Mouse (Mus musculus) limb, embryonic 10.5 days (tissue): ENCODE measurements around the gene Il9r. TPM values are rescaled to one million over a fixed set of nuclear protein-coding genes. Genes with fewer than 3 reads are reported as not detected.
A peak's percentile ranks its signal among the peaks of the same experiment; 100 is the strongest.

Experiments
- DNase-seq: peaks from one replicate; pipeline ENCODE4 v3.0.0-alpha.2; 2017; ENCODE audit warnings: low spot score
- H3K27ac ChIP-seq: fragments of 300-500 bp; sonication (generic); 2 replicates; pipeline ENCODE4 v1.5.1; 2016; ENCODE audit warnings: mild to moderate bottlenecking
- H3K27me3 ChIP-seq: fragments of 300-500 bp; sonication (generic); 2 replicates; pipeline ENCODE4 v1.6.1; 2016; ENCODE audit warnings: low read depth, mild to moderate bottlenecking; ENCODE audit not compliant: poor library complexity, severe bottlenecking
- H3K36me3 ChIP-seq: fragments of 300-500 bp; sonication (generic); 2 replicates; pipeline ENCODE4 v1.6.1; 2016; ENCODE audit warnings: mild to moderate bottlenecking, moderate library complexity
- H3K4me1 ChIP-seq: fragments of 300-500 bp; sonication (generic); 2 replicates; pipeline ENCODE4 v1.6.1; 2016
- H3K4me3 ChIP-seq: fragments of 300-500 bp; sonication (generic); 2 replicates; pipeline ENCODE4 v1.5.1; 2016; ENCODE audit warnings: mild to moderate bottlenecking, moderate library complexity
- H3K9me3 ChIP-seq: fragments of 300-500 bp; sonication (generic); replicated peaks from 2 replicates; pipeline ENCODE4 v1.6.1; 2016; ENCODE audit warnings: mild to moderate bottlenecking
- WGBS: fragments of 180-500 bp; shearing (Covaris S2); methylation state at CpG from one replicate; pipeline ENCODE4 v1.1.7; 2016; 5-methylcytosine and 5-hydroxymethylcytosine counted together
- polyA plus RNA-seq: library from polyadenylated mRNA; unstranded; fragments of >200 nt; fragmentation: Nextera tagmentation; extraction: Ambion mirVana; gene quantifications from 2 replicates; pipeline ENCODE4 v1.2.1, GENCODE M21; 2016

Gene Il9r
- polyA plus RNA-seq, 1 experiment from 2014 or later: not detected

- Histone ChIP-seq H3K27me3 (no peaks in the 10 kb centered on the region), H3K9me3 (no peaks in the 10 kb centered on the region), H3K36me3 (peaks cover 96% of the 10 kb centered on the region), H3K27ac (no peak overlapping the region), H3K4me1 (peaks cover 6% of the 10 kb centered on the region), H3K4me3 (no peak overlapping the region)
- DNase-seq: no peak
- 81% methylated on average over 2 of the region's 2 CpGs for WGBS
Observed at GRCm38 (mm10) chr11:32236132-32236531, 36.1 kb upstream of the Il9r start.

- peaks cover 96% of the 10 kb centered on the region for H3K36me3 ChIP-seq
- WGBS: 67% methylated on average over 3 of the region's 3 CpGs
- DNase-seq: no peak
Observed at GRCm38 (mm10) chr11:32235646-32236045, 35.6 kb upstream of the Il9r start.

GRCm38 (mm10) chr11:32234816-32235485 is 34.9 kb upstream of the Il9r start:
- WGBS: 91% methylated on average over 6 of the region's 6 CpGs
- Histone ChIP-seq H3K4me1 (peaks cover 6% of the 10 kb centered on the region), H3K27ac (no peak overlapping the region), H3K27me3 (no peaks in the 10 kb centered on the region), H3K4me3 (no peak overlapping the region), H3K9me3 (no peaks in the 10 kb centered on the region), H3K36me3 (peaks cover 96% of the 10 kb centered on the region)
- no peak for DNase-seq

More at GRCm38 (mm10) chr11:32235646-32236045, 35.6 kb upstream of the Il9r start:
- peaks cover 6% of the 10 kb centered on the region for H3K4me1 ChIP-seq
- no peak overlapping the region for H3K4me3 ChIP-seq
- no peak overlapping the region for H3K27ac ChIP-seq
- no peaks in the 10 kb centered on the region for H3K9me3 ChIP-seq
- no peaks in the 10 kb centered on the region for H3K27me3 ChIP-seq

DNA sequence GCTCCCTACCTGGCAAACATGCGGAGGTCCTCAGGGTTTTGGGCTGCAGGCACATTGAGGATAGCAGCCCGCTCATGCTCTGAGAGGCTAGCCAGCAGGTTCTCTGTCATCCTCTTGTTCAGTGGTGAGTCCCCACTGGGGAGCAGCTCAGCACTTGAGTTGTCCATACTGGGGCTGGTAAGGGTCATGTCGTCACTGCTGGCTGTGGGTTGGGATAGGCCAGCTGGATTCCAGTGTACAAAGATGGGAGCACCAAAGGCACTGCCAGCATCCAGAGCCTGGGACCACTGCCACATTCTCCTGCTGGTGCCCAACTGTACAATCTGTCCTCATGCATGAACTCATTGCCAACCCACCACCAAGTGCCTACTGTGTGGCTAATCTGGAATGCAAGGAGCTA is 33.8 kb upstream of the Il9r start:
- Histone ChIP-seq H3K27ac (no peak overlapping the region), H3K4me3 (no peak overlapping the region), H3K27me3 (no peaks in the 10 kb centered on the region), H3K4me1 (peaks cover 6% of the 10 kb centered on the region), H3K9me3 (no peaks in the 10 kb centered on the region), H3K36me3 (peaks cover 98% of the 10 kb centered on the region)
- WGBS: 94% methylated on average over 3 of the region's 3 CpGs
- no peak for DNase-seq

GRCm38 (mm10) chr11:32232848-32233247 is 32.8 kb upstream of the Il9r start:
- Histone ChIP-seq H3K27me3 (no peaks in the 10 kb centered on the region), H3K36me3 (peaks cover 99% of the 10 kb centered on the region), H3K4me1 (peaks cover 7% of the 10 kb centered on the region), H3K9me3 (no peaks in the 10 kb centered on the region), H3K4me3 (no peak overlapping the region), H3K27ac (no peak overlapping the region)
- 85% methylated on average over 10 of the region's 10 CpGs for WGBS
- no peak for DNase-seq

DNA sequence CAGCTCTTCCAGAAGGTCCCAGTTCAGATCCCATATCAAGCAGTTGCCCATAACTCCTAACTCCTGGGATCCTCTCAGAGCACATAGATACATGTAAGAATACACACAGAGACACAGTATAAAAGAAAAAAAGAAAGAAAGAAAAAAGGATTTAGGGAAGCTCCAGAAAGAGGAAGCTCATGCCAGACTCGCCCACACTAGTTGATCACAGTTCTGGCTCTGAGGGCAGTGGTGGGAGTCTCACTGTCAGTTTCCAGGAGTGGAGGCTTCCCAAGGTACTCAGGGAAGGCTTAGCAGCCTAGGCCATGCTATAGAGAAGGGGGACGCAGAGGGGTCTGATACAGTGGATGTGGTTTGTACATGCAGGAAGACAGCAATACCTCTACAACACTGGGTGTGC is 31.0 kb upstream of the Il9r start:
- peaks cover 83% of the 10 kb centered on the region for H3K36me3 ChIP-seq
- no peaks in the 10 kb centered on the region for H3K27me3 ChIP-seq
- no peaks in the 10 kb centered on the region for H3K9me3 ChIP-seq
- H3K27ac ChIP-seq: no peak overlapping the region
- peaks cover 21% of the 10 kb centered on the region for H3K4me1 ChIP-seq
- DNase-seq: no peak
- 91% methylated on average over 2 of the region's 2 CpGs for WGBS
- H3K4me3 ChIP-seq: no peak overlapping the region

DNA sequence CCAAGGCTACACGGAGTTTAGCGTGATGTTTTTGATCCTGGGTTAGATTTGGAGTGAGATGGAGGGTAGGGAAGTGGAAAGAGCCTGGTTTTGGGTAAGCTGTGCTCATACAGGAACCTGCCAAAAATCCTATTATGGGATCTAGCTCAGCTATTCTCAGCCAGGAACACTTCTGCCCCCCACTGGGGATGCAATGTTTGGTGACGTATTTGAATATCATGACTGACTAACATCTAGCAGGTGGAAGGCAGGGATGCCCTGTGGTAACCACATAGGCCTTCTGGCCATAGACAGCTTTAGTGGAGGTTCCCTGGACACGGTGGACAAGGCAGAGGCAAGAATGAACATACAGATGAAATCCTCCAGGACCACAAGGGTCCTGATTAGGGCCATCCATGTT is 30.1 kb upstream of the Il9r start:
- DNase-seq: no peak
- peaks cover 74% of the 10 kb centered on the region for H3K36me3 ChIP-seq
- WGBS: 87% methylated on average over 4 of the region's 4 CpGs
- H3K9me3 ChIP-seq: no peaks in the 10 kb centered on the region
- no peak overlapping the region for H3K27ac ChIP-seq
- H3K4me1 ChIP-seq: peaks cover 30% of the 10 kb centered on the region
- no peak overlapping the region for H3K4me3 ChIP-seq
- H3K27me3 ChIP-seq: no peaks in the 10 kb centered on the region

DNA sequence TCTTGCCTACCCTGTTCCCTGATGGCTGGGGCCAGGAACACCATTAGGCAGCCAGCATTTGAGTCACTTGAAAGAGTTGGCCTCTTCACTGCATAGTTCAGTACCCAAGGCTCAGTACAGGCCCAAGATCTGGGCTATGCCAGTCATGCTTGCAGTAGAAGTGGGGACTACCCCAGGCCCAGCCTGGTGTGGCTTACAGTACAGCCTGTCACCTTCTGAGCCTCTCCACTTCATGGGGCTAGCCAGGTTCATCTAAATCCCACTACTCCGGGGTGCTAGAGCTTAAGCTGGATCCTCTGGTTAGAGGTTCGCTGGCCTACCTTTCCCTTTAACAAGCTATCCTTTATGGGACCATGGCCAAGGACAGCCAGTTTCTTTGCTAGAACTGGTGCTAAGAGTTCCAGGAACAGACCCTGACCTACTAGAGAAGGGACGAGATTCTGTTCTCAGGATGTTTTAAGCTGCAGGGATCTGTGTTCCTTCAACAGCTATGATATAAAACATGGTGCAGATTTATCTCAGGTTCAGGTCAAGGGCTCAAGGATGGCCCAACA is 28.3 kb upstream of the Il9r start:
- DNase-seq: no peak
- no peak overlapping the region for H3K4me3 ChIP-seq
- peaks cover 55% of the 10 kb centered on the region for H3K36me3 ChIP-seq
- H3K27ac ChIP-seq: no peak overlapping the region
- WGBS: 92% methylated on average over 3 of the region's 3 CpGs
- no peaks in the 10 kb centered on the region for H3K9me3 ChIP-seq
- H3K4me1 ChIP-seq: peaks cover 44% of the 10 kb centered on the region
- 0 out of 2 replicates have a peak, but pooled peaks cover 7% of the 10 kb centered on the region for H3K27me3 ChIP-seq

- Histone ChIP-seq H3K27ac (peak overlapping the region; percentile 96; the same call in 1 of the 2 replicates), H3K4me3 (peak overlapping the region; percentile 70; the same call in 1 of the 2 replicates), H3K9me3 (no peaks in the 10 kb centered on the region), H3K36me3 (peaks cover 47% of the 10 kb centered on the region), H3K27me3 (peaks cover 13% of the 10 kb centered on the region; the same call in 1 of the 2 replicates), H3K4me1 (peaks cover 46% of the 10 kb centered on the region)
- WGBS: 91% methylated on average over 9 of the region's 9 CpGs
- no peak for DNase-seq
Observed at GRCm38 (mm10) chr11:32227555-32227954, 27.5 kb upstream of the Il9r start.

DNA sequence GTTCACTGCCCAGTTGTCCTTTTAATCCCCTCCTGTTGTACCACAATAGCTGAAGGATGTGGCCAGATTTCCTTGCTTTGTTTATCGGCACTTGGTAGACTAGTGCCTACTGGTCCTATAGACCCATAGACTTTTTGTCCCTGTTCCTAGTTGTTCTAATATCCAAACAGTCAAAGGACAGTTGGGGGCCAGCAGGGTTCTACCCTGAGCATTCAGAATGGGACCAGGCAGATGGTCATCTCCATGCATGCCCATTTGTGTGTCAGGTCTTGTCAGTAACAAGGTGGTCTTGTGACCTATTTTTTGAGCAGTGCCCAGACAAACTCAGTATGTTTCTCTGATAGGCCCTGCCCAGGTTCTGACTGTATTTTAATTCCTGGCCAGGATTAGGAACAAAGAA is 27.0 kb upstream of the Il9r start:
- peaks cover 51% of the 10 kb centered on the region for H3K4me1 ChIP-seq
- H3K9me3 ChIP-seq: no peaks in the 10 kb centered on the region
- H3K4me3 ChIP-seq: peak overlapping the region; percentile 70
- H3K27me3 ChIP-seq: peaks cover 13% of the 10 kb centered on the region; the same call in 1 of the 2 replicates
- no peak for DNase-seq
- H3K27ac ChIP-seq: peak overlapping the region; percentile 96
- WGBS: 71% methylated on average over 1 of the region's 1 CpGs
- H3K36me3 ChIP-seq: peaks cover 42% of the 10 kb centered on the region

DNA sequence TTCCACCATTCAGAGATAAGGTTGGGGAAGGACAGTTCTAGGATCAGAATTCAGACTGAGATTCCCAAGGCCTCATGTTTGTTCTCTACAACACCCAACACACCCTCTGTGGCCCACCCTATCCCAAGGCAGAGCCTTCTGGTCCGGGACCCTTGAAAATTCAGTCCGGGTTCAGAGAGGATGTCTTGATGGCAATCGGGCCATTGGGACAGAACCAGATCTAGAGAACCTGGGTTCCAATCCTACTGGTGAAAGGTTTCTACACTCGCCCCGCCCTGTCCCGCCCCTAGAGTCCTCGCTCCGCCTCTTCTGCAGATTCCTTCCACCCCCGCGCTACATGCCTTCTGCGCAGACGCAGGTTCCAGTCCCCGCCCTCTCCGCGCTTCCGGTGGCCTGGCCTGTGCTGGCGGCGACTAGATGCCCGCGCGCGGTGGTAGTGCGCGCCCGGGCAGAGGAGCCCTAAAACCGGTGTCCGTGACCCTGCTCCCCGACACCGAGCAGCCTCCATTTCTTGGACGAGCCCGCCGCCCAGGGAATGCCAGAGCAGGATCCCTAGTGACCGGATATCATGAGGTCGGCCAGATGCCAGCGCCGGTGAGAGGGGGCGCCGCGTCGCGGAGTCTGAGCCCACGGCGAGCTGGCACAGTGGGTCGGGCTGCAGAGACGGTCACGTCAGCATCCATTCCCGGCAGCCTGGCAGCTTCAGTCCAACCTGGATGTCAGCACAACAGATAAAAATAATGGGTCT is 26.2 kb upstream of the Il9r start, which contains the start of gene Mpg:
Gene Mpg (plus strand): TSS at position 382 of the 748 bp plus-strand sequence.
- WGBS: 3% methylated on average over 47 of the region's 47 CpGs
- peak within 1 kb of the TSS; percentile 96 for H3K27ac ChIP-seq
- peaks cover 13% of the 10 kb centered on the region; the same call in 1 of the 2 replicates for H3K27me3 ChIP-seq
- peak; percentile 92 for DNase-seq
- no peaks in the 10 kb centered on the region for H3K9me3 ChIP-seq
- peaks cover 58% of the 10 kb centered on the region for H3K4me1 ChIP-seq
- peak within 1 kb of the TSS; percentile 70 for H3K4me3 ChIP-seq
- peaks cover 35% of the 10 kb centered on the region for H3K36me3 ChIP-seq

- peak overlapping the region; percentile 96 for H3K27ac ChIP-seq
- 58% methylated on average over 7 of the region's 7 CpGs for WGBS
- H3K4me1 ChIP-seq: peaks cover 67% of the 10 kb centered on the region
- peaks cover 26% of the 10 kb centered on the region for H3K36me3 ChIP-seq
- H3K9me3 ChIP-seq: no peaks in the 10 kb centered on the region
- H3K4me3 ChIP-seq: peak overlapping the region; percentile 70
- peak; percentile 56 for DNase-seq
- H3K27me3 ChIP-seq: peaks cover 13% of the 10 kb centered on the region; the same call in 1 of the 2 replicates
Observed at GRCm38 (mm10) chr11:32225222-32226104, 25.4 kb upstream of the Il9r start.
